Mouse (Mus musculus) limb, embryonic 14.5 days (tissue): ENCODE measurements around the gene Cyb5r4. TPM values are rescaled to one million over a fixed set of nuclear protein-coding genes. Genes with fewer than 3 reads are reported as not detected.
A peak's percentile ranks its signal among the peaks of the same experiment; 100 is the strongest.

ENCODE experiments used
- ATAC-seq: fragments of 200-750 bp; cut with Nextera tagmentation; 2 replicates; pipeline ENCODE4 v1.8.0; 2017; ENCODE audit warnings: low read depth, moderate number of reproducible peaks, moderate TSS enrichment; ENCODE audit not compliant: low FRiP score
- DNase-seq: peaks from one replicate; pipeline ENCODE4 v3.0.0-alpha.2; 2015; ENCODE audit warnings: low spot score
- H3K27ac ChIP-seq: fragments of 300-500 bp; sonication (generic); replicated peaks from 2 replicates; pipeline ENCODE4 v1.5.1; 2014; ENCODE audit warnings: low read depth, mild to moderate bottlenecking, low read length, moderate library complexity, mixed read lengths
- H3K27me3 ChIP-seq: fragments of 300-500 bp; sonication (generic); 2 replicates; pipeline ENCODE4 v1.6.1; 2014; ENCODE audit warnings: low read length, mixed read lengths; ENCODE audit not compliant: control insufficient read depth, insufficient read depth
- H3K36me3 ChIP-seq: fragments of 300-500 bp; sonication (generic); 2 replicates; pipeline ENCODE4 v1.6.1; 2014; ENCODE audit warnings: mild to moderate bottlenecking, low read length, moderate library complexity, mixed read lengths; ENCODE audit not compliant: control insufficient read depth, insufficient read depth
- H3K4me1 ChIP-seq: fragments of 300-500 bp; sonication (generic); 2 replicates; pipeline ENCODE4 v1.6.1; 2014; ENCODE audit warnings: antibody characterized with exemption, low read length, mixed read lengths; ENCODE audit not compliant: control insufficient read depth, insufficient read depth
- H3K4me2 ChIP-seq: fragments of 300-500 bp; sonication (generic); replicated peaks from 2 replicates; pipeline ENCODE4 v1.6.1; 2014; ENCODE audit warnings: low read depth, mild to moderate bottlenecking, low read length, moderate library complexity; ENCODE audit not compliant: severe bottlenecking
- H3K4me3 ChIP-seq: fragments of 300-500 bp; sonication (generic); replicated peaks from 2 replicates; pipeline ENCODE4 v1.5.1; 2014; ENCODE audit warnings: low read length
- H3K9ac ChIP-seq: fragments of 300-500 bp; sonication (generic); 2 replicates; pipeline ENCODE4 v1.6.1; 2014; ENCODE audit warnings: mild to moderate bottlenecking, low read depth, low read length, moderate library complexity; ENCODE audit not compliant: severe bottlenecking
- H3K9me3 ChIP-seq: fragments of 300-500 bp; sonication (generic); 2 replicates; pipeline ENCODE4 v1.6.1; 2016; ENCODE audit warnings: low read length; ENCODE audit not compliant: control insufficient read depth
- POLR2A ChIP-seq: fragments of 200-500 bp; IDR thresholded peaks from 2 replicates; pipeline ENCODE4 v1.8.0; 2012; ENCODE audit warnings: inconsistent platforms, mild to moderate bottlenecking, moderate library complexity, borderline replicate concordance; ENCODE audit not compliant: insufficient read depth, insufficient read length; ENCODE audit errors: extremely low read depth
- WGBS: fragments of 180-500 bp; shearing (Covaris S2); extraction: QIAGEN DNeasy Blood & Tissue Kit; methylation state at CpG from one replicate; pipeline ENCODE4 v1.1.7; 2014; 5-methylcytosine and 5-hydroxymethylcytosine counted together
- polyA plus RNA-seq, 2 experiments: library from polyadenylated mRNA; depleted of rRNA in 1 of 2; stranded (reverse) in 1 of 2; unstranded in 1 of 2; fragments of >200 nt; fragmentation: Nextera tagmentation in 1 of 2; extraction: Ambion mirVana in 1 of 2; gene quantifications; 2 replicates each; pipeline versions ENCODE4 v1.2.1 to v1.2.3; 2012 to 2014

Cyb5r4 gene
- polyA plus RNA-seq, 2 experiments = 17.7 to 43.0 TPM

GRCm38 (mm10) chr9:87025764-87026163 is 4.0 kb downstream of the Cyb5r4 start:
- Histone ChIP-seq H3K27ac (no peak overlapping the region), H3K4me3 (no peak overlapping the region), H3K27me3 (no peaks in the 10 kb centered on the region), H3K9me3 (no peaks in the 10 kb centered on the region), H3K9ac (no peak overlapping the region), H3K4me2 (no peak overlapping the region), H3K36me3 (no peaks in the 10 kb centered on the region), H3K4me1 (peaks cover 5% of the 10 kb centered on the region; the same call in 1 of the 2 replicates)
- DNase-seq (no peak), ATAC-seq (no peak)
- TF ChIP-seq POLR2A = no peak
- WGBS = 68% methylated on average over 6 of the region's 6 CpGs

GRCm38 (mm10) chr9:87027423-87028084 is 5.7 kb downstream of the Cyb5r4 start:
- TF ChIP-seq POLR2A = no peak
- WGBS = 42% methylated on average over 8 of the region's 8 CpGs
- no peak overlapping the region for H3K4me3 ChIP-seq
- peaks cover 5% of the 10 kb centered on the region; the same call in 1 of the 2 replicates for H3K4me1 ChIP-seq
- H3K9me3 ChIP-seq = no peaks in the 10 kb centered on the region
- no peak overlapping the region for H3K4me2 ChIP-seq
- DNase-seq = peak; percentile 85
- no peak for ATAC-seq
- H3K36me3 ChIP-seq = no peaks in the 10 kb centered on the region
- H3K27ac ChIP-seq = no peak overlapping the region
- no peaks in the 10 kb centered on the region for H3K27me3 ChIP-seq
- no peak overlapping the region for H3K9ac ChIP-seq

GRCm38 (mm10) chr9:87032196-87032595 is 10.4 kb downstream of the Cyb5r4 start:
- Histone ChIP-seq H3K27me3 (no peaks in the 10 kb centered on the region), H3K4me2 (no peak overlapping the region), H3K9ac (no peak overlapping the region), H3K27ac (no peak overlapping the region), H3K4me1 (peaks cover 8% of the 10 kb centered on the region; the same call in 1 of the 2 replicates), H3K9me3 (no peaks in the 10 kb centered on the region), H3K4me3 (no peak overlapping the region), H3K36me3 (no peaks in the 10 kb centered on the region)
- DNase-seq (no peak), ATAC-seq (no peak)
- TF ChIP-seq POLR2A = no peak
- 84% methylated on average over 4 of the region's 4 CpGs for WGBS

GRCm38 (mm10) chr9:87034831-87035580 is 13.2 kb downstream of the Cyb5r4 start:
- no peak for TF ChIP-seq POLR2A
- H3K9me3 ChIP-seq = no peaks in the 10 kb centered on the region
- H3K36me3 ChIP-seq = no peaks in the 10 kb centered on the region
- H3K4me1 ChIP-seq = peaks cover 8% of the 10 kb centered on the region; the same call in 1 of the 2 replicates
- H3K4me3 ChIP-seq = no peak overlapping the region
- ATAC-seq (no peak), DNase-seq (peak; percentile 31)
- 9% methylated on average over 2 of the region's 2 CpGs for WGBS
- H3K27ac ChIP-seq = 0 out of 2 replicates have a peak overlapping the region, but pooled peaks have one; percentile 45
- no peaks in the 10 kb centered on the region for H3K27me3 ChIP-seq
- H3K9ac ChIP-seq = no peak overlapping the region
- no peak overlapping the region for H3K4me2 ChIP-seq

- TF ChIP-seq POLR2A = no peak
Observed at GRCm38 (mm10) chr9:87049425-87049824, 27.6 kb downstream of the Cyb5r4 start.

More at GRCm38 (mm10) chr9:87049425-87049824, 27.6 kb downstream of the Cyb5r4 start:
- H3K4me3 ChIP-seq = no peak overlapping the region
- no peak overlapping the region for H3K4me2 ChIP-seq
- 52% methylated on average over 4 of the region's 4 CpGs for WGBS
- no peaks in the 10 kb centered on the region for H3K4me1 ChIP-seq
- H3K9me3 ChIP-seq = no peaks in the 10 kb centered on the region
- no peak overlapping the region for H3K9ac ChIP-seq
- H3K36me3 ChIP-seq = no peaks in the 10 kb centered on the region; the same call in 1 of the 2 replicates
- DNase-seq (peak; percentile 49), ATAC-seq (no peak)
- H3K27ac ChIP-seq = no peak overlapping the region
- no peaks in the 10 kb centered on the region for H3K27me3 ChIP-seq
